Mouse (Mus musculus): Measurements from ENCODE around the gene Zfp457. TPM values are rescaled to one million over a fixed set of nuclear protein-coding genes. Genes with fewer than 3 reads are reported as not detected.

The Zfp457 gene
- not detected for polyA plus RNA-seq (2017; shearing (Covaris generic))

GRCm38 (mm10) chr13:67305822-67306672 is at the start of gene Zfp457:
Gene Zfp457, minus strand, starts transcription at chr13:67306485.

GRCm38 (mm10) chr13:67332019-67332724 is 25.9 kb upstream of the Zfp457 start, which contains the start of gene Zfp595:
Gene Zfp595, minus strand, starts transcription at chr13:67332570.

GRCm38 (mm10) chr13:67278314-67278713 is 28.0 kb downstream of the Zfp457 start, which contains the start of gene Zfp458:
Gene Zfp458, minus strand, starts transcription at chr13:67278466.

Other genes with a start within 250 kb of the Zfp457 start
- 4.6 TPM for gene Zfp712, start 245.3 kb downstream of the Zfp457 start, polyA plus RNA-seq (2017; shearing (Covaris generic))
- gene Zfp708, start 208.5 kb downstream of the Zfp457 start, polyA plus RNA-seq (2017; shearing (Covaris generic)), result 1.7 TPM
- 1.8 TPM for gene Gm28557, start 197.9 kb downstream of the Zfp457 start, polyA plus RNA-seq (2017; shearing (Covaris generic))
- gene Rslcan18, start 190.2 kb downstream of the Zfp457 start, polyA plus RNA-seq (2017; shearing (Covaris generic)), result 0.24 TPM
- 0.11 TPM for gene Zfp759, start 184.8 kb downstream of the Zfp457 start, polyA plus RNA-seq (2017; shearing (Covaris generic))
- 13.1 TPM for gene Rsl1, start 133.3 kb downstream of the Zfp457 start, polyA plus RNA-seq (2017; shearing (Covaris generic))
- gene Zfp455, start 112.0 kb downstream of the Zfp457 start, polyA plus RNA-seq (2017; shearing (Covaris generic)), result 2.6 TPM
- gene Zfp458, start 28.0 kb downstream of the Zfp457 start, polyA plus RNA-seq (2017; shearing (Covaris generic)), result 1.7 TPM
- gene Zfp595, start 26.1 kb upstream of the Zfp457 start, polyA plus RNA-seq (2017; shearing (Covaris generic)), result 5.7 TPM
- 0.94 TPM for gene Gm28044, start 54.1 kb upstream of the Zfp457 start, polyA plus RNA-seq (2017; shearing (Covaris generic))
- 2.0 TPM for gene Zfp953, start 54.1 kb upstream of the Zfp457 start, polyA plus RNA-seq (2017; shearing (Covaris generic))
- gene Gm28041, start 69.2 kb upstream of the Zfp457 start, polyA plus RNA-seq (2017; shearing (Covaris generic)), result 1.2 TPM
- gene Zfp456, start 69.3 kb upstream of the Zfp457 start, polyA plus RNA-seq (2017; shearing (Covaris generic)), result 5.7 TPM
- 29.1 TPM for gene Zfp429, start 93.3 kb upstream of the Zfp457 start, polyA plus RNA-seq (2017; shearing (Covaris generic))
- 3.5 TPM for gene Zfp459, start 114.9 kb upstream of the Zfp457 start, polyA plus RNA-seq (2017; shearing (Covaris generic))
- 34.3 TPM for gene Zfp874a, start 145.1 kb upstream of the Zfp457 start, polyA plus RNA-seq (2017; shearing (Covaris generic))
- gene Zfp874b, start 177.8 kb upstream of the Zfp457 start, polyA plus RNA-seq (2017; shearing (Covaris generic)), result 13.9 TPM
- 17.3 TPM for gene Zfp58, start 194.1 kb upstream of the Zfp457 start, polyA plus RNA-seq (2017; shearing (Covaris generic))
- not detected for gene Gm26965, start 219.7 kb upstream of the Zfp457 start, polyA plus RNA-seq (2017; shearing (Covaris generic))
- gene Zfp87, start 219.7 kb upstream of the Zfp457 start, polyA plus RNA-seq (2017; shearing (Covaris generic)), result 44.6 TPM
- gene Zfp748, start 247.3 kb upstream of the Zfp457 start, polyA plus RNA-seq (2017; shearing (Covaris generic)), result 15.9 TPM

All from effector memory CD4-positive, alpha-beta T cell, adult 7 months (primary cell).